Mouse (Mus musculus) midbrain, embryonic 16.5 days (tissue): ENCODE results near the gene Gm49450. TPM values are rescaled to one million over a fixed set of nuclear protein-coding genes. Genes with fewer than 3 reads are reported as not detected.
A peak's percentile ranks its signal among the peaks of the same experiment; 100 is the strongest.
"Not testable (repeated sequence)": the region's sequence is repeated elsewhere in the genome, so short reads cannot be mapped to it uniquely, and the experiment has no call there.

ENCODE experiments used
- ATAC-seq: fragments of 200-750 bp; cut with Nextera tagmentation; 2 replicates; pipeline ENCODE4 v1.8.0; 2017; ENCODE audit warnings: moderate TSS enrichment
- H3K27ac ChIP-seq: fragments of 300-500 bp; sonication (generic); 2 replicates; pipeline ENCODE4 v1.5.1; 2014; ENCODE audit warnings: mild to moderate bottlenecking, low read length, mixed read lengths
- H3K27me3 ChIP-seq: fragments of 300-500 bp; sonication (generic); 2 replicates; pipeline ENCODE4 v1.6.1; 2014; ENCODE audit warnings: low read depth, low read length, mixed read lengths; ENCODE audit not compliant: control insufficient read depth, insufficient read depth
- H3K36me3 ChIP-seq: fragments of 300-500 bp; sonication (generic); 2 replicates; pipeline ENCODE4 v1.6.1; 2014; ENCODE audit warnings: mild to moderate bottlenecking, low read length, moderate library complexity, mixed read lengths; ENCODE audit not compliant: control insufficient read depth, insufficient read depth
- H3K4me1 ChIP-seq: fragments of 300-500 bp; sonication (generic); 2 replicates; pipeline ENCODE4 v1.6.1; 2014; ENCODE audit warnings: mild to moderate bottlenecking, low read length, mixed read lengths; ENCODE audit not compliant: control insufficient read depth, insufficient read depth
- H3K4me2 ChIP-seq: fragments of 300-500 bp; sonication (generic); 2 replicates; pipeline ENCODE4 v1.6.1; 2014; ENCODE audit warnings: mild to moderate bottlenecking, low read length, mixed read lengths
- H3K4me3 ChIP-seq: fragments of 300-500 bp; sonication (generic); 2 replicates; pipeline ENCODE4 v1.5.1; 2014; ENCODE audit warnings: low read depth, mild to moderate bottlenecking, low read length, moderate library complexity, mixed read lengths
- H3K9ac ChIP-seq: fragments of 300-500 bp; sonication (generic); 2 replicates; pipeline ENCODE4 v1.6.1; 2014; ENCODE audit warnings: low read depth, low read length, mixed read lengths
- H3K9me3 ChIP-seq: fragments of 300-500 bp; sonication (generic); replicated peaks from 2 replicates; pipeline ENCODE4 v1.6.1; 2014; ENCODE audit warnings: mild to moderate bottlenecking, low read length, mixed read lengths; ENCODE audit not compliant: control insufficient read depth, poor library complexity, severe bottlenecking
- WGBS: fragments of 180-500 bp; shearing (Covaris S2); extraction: QIAGEN DNeasy Blood & Tissue Kit; methylation state at CpG from one replicate; pipeline ENCODE4 v1.1.7; 2014; 5-methylcytosine and 5-hydroxymethylcytosine counted together
- polyA plus RNA-seq: library from polyadenylated mRNA; unstranded; fragments of >200 nt; fragmentation: Nextera tagmentation; extraction: Ambion mirVana; gene quantifications from 2 replicates; pipeline ENCODE4 v1.2.1, GENCODE M21; 2015

The Gm49450 gene
- polyA plus RNA-seq, 1 experiment from 2014 or later: not detected

DNA sequence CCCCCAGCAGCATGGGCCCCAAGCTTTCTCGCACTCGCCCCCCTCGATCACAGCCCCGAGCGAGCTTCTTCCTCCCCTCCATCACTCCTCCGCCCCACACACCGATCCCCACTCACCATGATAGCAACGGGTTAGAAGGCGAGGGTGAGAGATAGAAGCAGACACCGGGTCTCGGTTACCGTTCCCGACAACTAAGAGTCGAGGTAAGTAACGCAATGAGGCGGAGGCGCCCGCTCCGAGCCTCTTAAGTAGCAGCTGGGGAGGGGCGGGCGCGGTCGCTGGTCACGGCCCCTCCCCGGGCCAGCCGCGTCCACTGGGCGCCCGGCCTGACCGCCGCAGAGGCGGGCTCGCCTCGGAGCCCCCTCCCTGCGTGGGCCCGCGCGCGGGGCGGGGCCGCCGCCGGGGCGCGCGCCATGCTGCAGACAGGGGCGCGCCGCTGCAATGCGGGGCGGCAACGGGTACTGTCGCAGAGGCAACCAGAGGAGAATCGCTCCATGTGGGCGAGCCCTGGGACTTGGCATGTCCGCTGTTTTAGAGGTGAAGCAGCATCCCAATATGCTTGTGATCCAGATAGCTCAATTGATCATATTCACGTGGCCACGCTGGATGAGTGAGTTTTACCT is 19.0 kb downstream of the Gm49450 start, which contains the start of gene Tuba1b:
Gene Tuba1b, minus strand, starts transcription at position 349 of the 623 bp plus-strand sequence.
- peaks cover 8% of the 10 kb centered on the region; the same call in 1 of the 2 replicates for H3K36me3 ChIP-seq
- H3K4me2 ChIP-seq: peak within 1 kb of the TSS; percentile 98
- peak within 1 kb of the TSS; percentile 99 for H3K27ac ChIP-seq
- peak within 1 kb of the TSS; percentile 93 for H3K9ac ChIP-seq
- under 1% methylated on average over 45 of the region's 58 CpGs for WGBS
- ATAC-seq: peak; percentile 95
- H3K4me3 ChIP-seq: peak within 1 kb of the TSS; percentile 79
- H3K4me1 ChIP-seq: peaks cover 22% of the 10 kb centered on the region
- no peaks in the 10 kb centered on the region for H3K27me3 ChIP-seq
- no peaks in the 10 kb centered on the region for H3K9me3 ChIP-seq

DNA sequence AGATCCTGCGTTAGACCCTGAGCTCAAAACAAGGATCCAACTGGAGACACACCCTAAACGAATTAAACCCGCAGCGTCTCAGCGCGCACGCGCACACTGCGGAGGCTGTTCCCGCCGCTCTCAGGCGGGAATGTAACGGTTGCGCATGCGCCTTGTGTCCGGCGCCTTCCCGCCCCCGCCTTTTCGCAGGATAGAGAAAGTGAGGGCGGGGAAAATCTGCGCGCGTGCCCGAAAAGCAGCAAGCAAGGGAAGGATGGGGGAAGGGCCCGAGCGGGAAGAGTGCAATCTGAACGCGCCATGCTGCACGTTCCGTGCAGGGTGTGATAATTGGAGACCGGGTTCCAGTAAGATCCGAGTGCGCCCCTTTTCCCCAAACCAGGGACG is 19.5 kb downstream of the Gm49450 start:
- Histone ChIP-seq H3K9ac (peak overlapping the region; percentile 93), H3K27me3 (no peaks in the 10 kb centered on the region), H3K4me1 (peaks cover 24% of the 10 kb centered on the region), H3K27ac (peak overlapping the region; percentile 99), H3K4me2 (peak overlapping the region; percentile 98), H3K4me3 (peak overlapping the region; percentile 79), H3K36me3 (peaks cover 8% of the 10 kb centered on the region; the same call in 1 of the 2 replicates), H3K9me3 (no peaks in the 10 kb centered on the region)
- under 1% methylated on average over 35 of the region's 35 CpGs for WGBS
- peak; percentile 84 for ATAC-seq

DNA sequence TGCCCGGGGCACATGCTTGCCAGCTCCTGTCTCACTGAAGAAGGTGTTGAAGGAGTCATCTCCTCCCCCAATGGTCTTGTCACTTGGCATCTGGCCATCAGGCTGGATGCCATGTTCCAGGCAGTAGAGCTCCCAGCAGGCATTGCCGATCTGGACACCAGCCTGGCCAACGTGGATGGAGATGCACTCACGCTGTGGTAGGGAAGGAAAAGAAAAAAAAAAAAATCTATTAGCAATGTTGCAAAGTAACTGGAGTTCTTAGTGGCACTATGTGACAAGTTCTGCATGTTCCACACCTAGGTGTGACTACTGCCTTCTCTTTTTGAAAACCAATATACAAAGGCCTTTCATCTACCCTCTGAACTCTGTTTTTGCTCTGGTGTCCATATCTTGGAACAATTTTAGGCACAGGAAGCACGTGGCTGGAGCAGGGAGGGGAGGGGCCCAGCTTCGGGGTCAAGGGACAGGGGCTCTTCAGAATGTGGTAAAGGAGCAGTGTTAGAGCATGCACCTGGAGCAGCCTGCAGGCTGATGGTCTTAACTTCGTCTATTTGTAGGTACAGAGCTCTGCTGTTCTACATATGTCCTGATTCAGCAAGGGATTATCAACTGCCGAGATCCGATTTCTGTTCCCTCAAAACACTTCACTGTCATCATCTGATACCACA is 20.2 kb downstream of the Gm49450 start:
- H3K4me3 ChIP-seq: peak overlapping the region; percentile 79
- H3K36me3 ChIP-seq, H3K27me3 ChIP-seq, H3K9me3 ChIP-seq: not testable (repeated sequence)
- WGBS: 8% methylated on average over 8 of the region's 9 CpGs
- peak overlapping the region; percentile 93 for H3K9ac ChIP-seq
- peaks cover 29% of the 10 kb centered on the region for H3K4me1 ChIP-seq
- H3K4me2 ChIP-seq: peak overlapping the region; percentile 98
- ATAC-seq: peak; percentile 33; the same call in 1 of the 2 replicates
- H3K27ac ChIP-seq: peak overlapping the region; percentile 99

DNA sequence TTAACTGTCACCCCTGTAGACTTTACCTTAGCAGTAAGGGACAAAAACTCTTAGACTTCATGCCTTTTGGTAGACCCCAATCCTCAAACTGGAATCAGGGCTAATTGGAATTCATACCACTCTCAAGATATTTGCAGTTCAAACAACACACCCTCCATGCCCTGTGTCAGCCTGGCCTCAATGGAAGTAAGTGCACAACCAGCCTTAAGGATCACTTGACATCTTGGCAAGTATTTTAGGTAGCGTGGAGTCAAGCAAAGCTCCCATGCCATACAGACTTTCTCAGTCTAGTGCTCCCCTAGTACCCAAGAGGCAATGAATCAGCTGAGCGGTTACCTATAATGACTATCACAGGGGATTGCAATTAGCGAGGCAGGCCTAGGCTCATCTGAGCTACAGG is 22.4 kb downstream of the Gm49450 start:
- no peak for ATAC-seq
- Histone ChIP-seq H3K27ac (no peak overlapping the region), H3K27me3 (no peaks in the 10 kb centered on the region), H3K9ac (no peak overlapping the region), H3K9me3 (no peaks in the 10 kb centered on the region), H3K4me3 (no peak overlapping the region), H3K4me2 (no peak overlapping the region), H3K36me3 (peaks cover 8% of the 10 kb centered on the region; the same call in 1 of the 2 replicates), H3K4me1 (peaks cover 29% of the 10 kb centered on the region)
- WGBS: 75% methylated on average over 3 of the region's 3 CpGs

DNA sequence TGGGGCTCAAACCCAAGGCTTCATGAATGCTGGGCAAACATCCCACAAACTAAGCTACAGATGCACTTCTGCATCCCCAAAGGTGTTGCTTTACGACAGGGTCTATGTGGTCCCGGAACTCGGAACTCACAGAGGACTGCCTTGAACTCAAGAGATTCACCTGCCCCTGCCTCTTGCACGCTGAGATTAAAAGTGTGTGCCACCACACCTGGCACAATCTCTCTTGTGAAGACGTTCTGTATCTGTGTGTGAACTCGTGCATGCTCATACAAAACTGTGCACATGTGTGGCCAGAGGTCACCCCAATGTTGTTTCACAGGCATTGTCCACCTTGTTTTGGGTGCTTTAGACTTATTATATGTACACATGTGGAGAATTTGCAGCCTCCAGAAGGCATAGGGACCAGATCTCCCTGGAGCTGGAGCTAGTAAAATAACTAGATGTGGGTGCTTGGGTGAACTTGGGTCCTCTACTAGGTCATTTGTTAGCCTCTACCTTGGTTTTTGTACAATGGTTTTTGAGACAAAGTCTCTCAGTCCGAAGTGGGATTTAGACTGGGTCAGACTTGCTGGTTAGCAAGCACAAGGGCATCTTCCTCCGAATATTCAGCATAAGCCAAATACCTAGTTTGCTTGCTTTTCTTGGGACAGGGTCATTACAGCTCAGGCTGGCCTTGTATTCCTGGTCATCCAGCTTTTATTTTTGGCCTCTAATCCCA is 23.2 kb downstream of the Gm49450 start:
- H3K4me2 ChIP-seq: no peak overlapping the region
- H3K9ac ChIP-seq: no peak overlapping the region
- H3K4me3 ChIP-seq: no peak overlapping the region
- H3K27me3 ChIP-seq: no peaks in the 10 kb centered on the region
- peaks cover 22% of the 10 kb centered on the region for H3K4me1 ChIP-seq
- no peaks in the 10 kb centered on the region for H3K9me3 ChIP-seq
- ATAC-seq: no peak
- WGBS: 59% methylated on average over 8 of the region's 8 CpGs
- peaks cover 8% of the 10 kb centered on the region; the same call in 1 of the 2 replicates for H3K36me3 ChIP-seq
- no peak overlapping the region for H3K27ac ChIP-seq

DNA sequence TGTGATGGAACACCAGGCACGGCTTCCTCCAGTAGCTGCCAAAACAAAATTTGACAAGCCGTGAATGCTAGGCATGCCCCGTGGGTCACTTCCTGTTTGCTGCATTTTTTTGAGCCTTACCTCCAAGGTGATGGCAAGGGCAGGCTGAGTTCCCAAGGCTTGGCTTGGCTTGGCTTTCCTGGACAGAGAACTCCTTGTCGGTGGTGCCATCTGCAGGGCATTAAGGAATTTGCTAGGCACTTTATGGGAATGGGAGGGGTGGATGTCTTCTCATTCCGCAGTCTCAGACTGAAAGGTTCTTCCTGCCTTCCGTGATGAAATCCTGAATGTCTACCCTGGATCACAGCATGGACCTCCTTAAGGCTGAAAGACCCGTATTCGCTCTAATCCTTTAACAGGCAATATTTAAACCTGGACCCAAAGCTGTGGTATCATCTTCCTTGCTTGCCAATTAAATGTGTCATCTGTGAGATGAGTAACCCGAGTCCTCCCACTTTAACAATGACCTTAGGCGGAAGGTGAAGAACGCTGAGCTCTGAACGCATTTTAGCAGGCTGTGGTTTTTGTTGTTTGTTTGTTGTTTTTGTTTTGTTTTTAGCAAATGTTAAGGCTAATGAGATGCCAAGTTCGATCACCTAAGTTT is 24.6 kb downstream of the Gm49450 start:
- H3K4me1 ChIP-seq: peaks cover 20% of the 10 kb centered on the region
- peak overlapping the region; percentile 29; the same call in 1 of the 2 replicates for H3K4me2 ChIP-seq
- H3K27me3 ChIP-seq: no peaks in the 10 kb centered on the region
- H3K9ac ChIP-seq: peak overlapping the region; percentile 25; the same call in 1 of the 2 replicates
- H3K4me3 ChIP-seq: no peak overlapping the region
- ATAC-seq: peak; percentile 65; the same call in 1 of the 2 replicates
- no peaks in the 10 kb centered on the region for H3K9me3 ChIP-seq
- no peak overlapping the region for H3K27ac ChIP-seq
- WGBS: 14% methylated on average over 13 of the region's 13 CpGs
- peaks cover 8% of the 10 kb centered on the region; the same call in 1 of the 2 replicates for H3K36me3 ChIP-seq

DNA sequence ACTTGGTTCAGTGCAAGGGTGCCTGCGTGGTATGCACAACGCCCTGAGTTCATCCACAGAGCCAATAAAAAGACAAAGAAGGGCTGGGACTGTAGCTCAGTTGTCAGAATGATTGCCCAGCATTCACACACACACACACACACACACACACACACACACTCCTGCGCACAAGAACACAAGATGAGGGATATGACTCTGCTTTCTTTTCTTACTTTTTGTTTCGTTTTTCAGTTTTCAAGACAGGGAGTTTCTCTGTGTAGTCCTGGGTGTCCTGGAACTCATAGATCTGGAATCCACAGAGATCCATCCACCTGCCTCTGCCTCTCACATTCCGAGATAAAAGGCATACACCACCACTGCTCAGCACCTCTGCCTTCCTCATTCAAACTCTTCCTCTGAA is 25.8 kb downstream of the Gm49450 start:
- Histone ChIP-seq H3K27ac (no peak overlapping the region), H3K36me3 (peaks cover 8% of the 10 kb centered on the region; the same call in 1 of the 2 replicates), H3K9ac (no peak overlapping the region), H3K4me1 (peaks cover 16% of the 10 kb centered on the region), H3K27me3 (no peaks in the 10 kb centered on the region), H3K4me2 (no peak overlapping the region), H3K4me3 (no peak overlapping the region), H3K9me3 (no peaks in the 10 kb centered on the region)
- ATAC-seq: no peak
- WGBS: 82% methylated on average over 5 of the region's 5 CpGs

DNA sequence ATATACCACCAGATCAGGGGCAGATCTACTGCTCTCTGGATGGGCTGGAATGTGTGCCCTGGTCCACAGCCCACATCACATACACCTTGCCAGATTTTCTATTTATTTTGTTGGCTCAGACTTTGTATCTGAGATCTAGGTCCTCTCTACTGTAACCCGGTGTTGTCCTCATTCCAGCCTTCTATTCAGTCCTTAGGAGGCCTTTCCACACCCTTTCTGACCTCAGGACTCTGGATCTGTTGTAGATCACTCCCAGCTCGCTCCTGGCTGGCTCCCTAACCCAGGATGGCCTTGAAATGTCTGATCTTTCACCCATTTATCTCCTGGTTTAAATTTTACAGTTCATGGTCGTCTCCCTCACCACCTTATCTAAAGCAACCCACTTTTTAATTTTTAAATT is 28.7 kb downstream of the Gm49450 start:
- no peak for ATAC-seq
- Histone ChIP-seq H3K27me3 (no peaks in the 10 kb centered on the region), H3K9me3 (no peaks in the 10 kb centered on the region), H3K9ac (no peak overlapping the region), H3K4me3 (no peak overlapping the region), H3K4me1 (peaks cover 8% of the 10 kb centered on the region), H3K4me2 (no peak overlapping the region), H3K27ac (no peak overlapping the region), H3K36me3 (no peaks in the 10 kb centered on the region)
- WGBS: 79% methylated on average over 3 of the region's 3 CpGs
